Mouse (Mus musculus) embryonic facial prominence, embryonic 12.5 days (tissue): ENCODE data around the gene Gm10663. TPM values are rescaled to one million over a fixed set of nuclear protein-coding genes. Genes with fewer than 3 reads are reported as not detected.

Experiments
- ATAC-seq: fragments of 200-750 bp; cut with Nextera tagmentation; 2 replicates; pipeline ENCODE4 v1.8.0; 2017; ENCODE audit not compliant: insufficient number of reproducible peaks, insufficient read depth, low FRiP score, low TSS enrichment
- H3K27ac ChIP-seq: fragments of 300-500 bp; sonication (generic); 2 replicates; pipeline ENCODE4 v1.5.1; 2016; ENCODE audit warnings: mild to moderate bottlenecking
- H3K27me3 ChIP-seq: fragments of 300-500 bp; sonication (generic); 2 replicates; pipeline ENCODE4 v1.6.1; 2016; ENCODE audit warnings: mild to moderate bottlenecking, moderate library complexity
- H3K36me3 ChIP-seq: fragments of 300-500 bp; sonication (generic); 2 replicates; pipeline ENCODE4 v1.6.1; 2016; ENCODE audit warnings: mild to moderate bottlenecking
- H3K4me1 ChIP-seq: fragments of 300-500 bp; sonication (generic); 2 replicates; pipeline ENCODE4 v1.6.1; 2016
- H3K4me2 ChIP-seq: fragments of 300-500 bp; sonication (generic); replicated peaks from 2 replicates; pipeline ENCODE4 v1.6.1; 2016; ENCODE audit warnings: mild to moderate bottlenecking, moderate library complexity
- H3K4me3 ChIP-seq: fragments of 300-500 bp; sonication (generic); 2 replicates; pipeline ENCODE4 v1.5.1; 2016; ENCODE audit warnings: mild to moderate bottlenecking
- H3K9ac ChIP-seq: fragments of 300-500 bp; sonication (generic); 2 replicates; pipeline ENCODE4 v1.6.1; 2016; ENCODE audit warnings: mild to moderate bottlenecking, moderate library complexity
- H3K9me3 ChIP-seq: fragments of 300-500 bp; sonication (generic); 2 replicates; pipeline ENCODE4 v1.6.1; 2016; ENCODE audit warnings: mild to moderate bottlenecking, moderate library complexity
- WGBS: fragments of 180-500 bp; shearing (Covaris S2); methylation state at CpG from one replicate; pipeline ENCODE4 v1.1.7; 2016; 5-methylcytosine and 5-hydroxymethylcytosine counted together
- polyA plus RNA-seq: library from polyadenylated mRNA; unstranded; fragments of >200 nt; fragmentation: Nextera tagmentation; extraction: Ambion mirVana; gene quantifications from 2 replicates; pipeline ENCODE4 v1.2.1, GENCODE M21; 2016

Gene Gm10663
- polyA plus RNA-seq, 1 experiment from 2014 or later = not detected

DNA sequence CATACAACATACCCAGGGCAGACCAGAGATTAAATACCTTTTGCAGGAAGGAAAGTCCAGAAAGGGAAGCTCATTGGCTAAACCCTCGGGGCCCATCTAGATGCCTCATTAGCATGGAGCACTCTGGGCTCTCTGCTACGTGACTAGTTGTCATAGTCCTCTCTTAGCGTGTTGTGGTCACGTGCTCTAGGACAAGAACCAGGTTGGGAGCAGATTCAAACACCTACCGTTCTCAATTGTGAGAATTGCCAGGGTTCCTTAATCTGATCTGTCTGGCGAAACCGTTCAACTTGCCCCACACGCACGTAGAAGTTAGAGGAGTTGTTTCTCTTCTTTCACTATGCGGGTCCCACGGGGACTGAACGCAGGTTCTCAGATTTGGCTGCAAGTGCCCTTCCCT is 13.3 kb downstream of the Gm10663 start:
- no peak overlapping the region for H3K9ac ChIP-seq
- H3K27me3 ChIP-seq = no peaks in the 10 kb centered on the region
- no peak overlapping the region for H3K4me2 ChIP-seq
- H3K4me3 ChIP-seq = no peak overlapping the region
- ATAC-seq = no peak
- no peak overlapping the region for H3K27ac ChIP-seq
- H3K36me3 ChIP-seq = no peaks in the 10 kb centered on the region
- no peaks in the 10 kb centered on the region for H3K4me1 ChIP-seq
- WGBS = 85% methylated on average over 12 of the region's 12 CpGs
- no peaks in the 10 kb centered on the region for H3K9me3 ChIP-seq

DNA sequence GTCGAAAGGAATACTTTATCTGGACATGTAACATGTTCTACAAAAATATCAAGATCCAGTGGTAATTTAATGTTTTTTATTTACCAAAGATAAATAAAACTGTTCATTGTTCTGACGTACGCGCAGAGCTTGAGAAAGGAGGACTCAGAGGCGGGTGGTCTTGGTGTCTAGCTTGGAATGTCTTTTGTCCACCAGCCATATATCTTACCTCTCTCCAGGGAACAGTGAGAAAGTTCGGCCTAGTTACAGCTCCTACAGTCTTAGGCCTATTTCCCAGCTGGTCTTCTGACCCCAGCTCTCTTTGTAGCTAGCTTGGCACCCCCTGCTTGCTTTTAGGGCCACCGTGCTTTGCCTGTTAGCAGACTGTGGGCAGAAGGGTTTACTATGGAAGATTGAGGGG is 14.9 kb downstream of the Gm10663 start:
- ATAC-seq = no peak
- WGBS = 88% methylated on average over 7 of the region's 7 CpGs
- no peak overlapping the region for H3K9ac ChIP-seq

GRCm38 (mm10) chr8:65097760-65098415 is 23.1 kb downstream of the Gm10663 start:
- no peak overlapping the region for H3K4me3 ChIP-seq
- H3K27ac ChIP-seq = no peak overlapping the region
- ATAC-seq = no peak
- H3K27me3 ChIP-seq = no peaks in the 10 kb centered on the region
- no peak overlapping the region for H3K9ac ChIP-seq
- no peak overlapping the region for H3K4me2 ChIP-seq
- no peaks in the 10 kb centered on the region for H3K9me3 ChIP-seq
- 80% methylated on average over 7 of the region's 7 CpGs for WGBS
- H3K4me1 ChIP-seq = no peaks in the 10 kb centered on the region
- H3K36me3 ChIP-seq = no peaks in the 10 kb centered on the region

More for the DNA sequence above, 14.9 kb downstream of the Gm10663 start:
- no peak overlapping the region for H3K4me2 ChIP-seq
- no peaks in the 10 kb centered on the region for H3K27me3 ChIP-seq
- no peak overlapping the region for H3K27ac ChIP-seq
- no peak overlapping the region for H3K4me3 ChIP-seq
- no peaks in the 10 kb centered on the region for H3K4me1 ChIP-seq
- H3K9me3 ChIP-seq = no peaks in the 10 kb centered on the region
- H3K36me3 ChIP-seq = no peaks in the 10 kb centered on the region

DNA sequence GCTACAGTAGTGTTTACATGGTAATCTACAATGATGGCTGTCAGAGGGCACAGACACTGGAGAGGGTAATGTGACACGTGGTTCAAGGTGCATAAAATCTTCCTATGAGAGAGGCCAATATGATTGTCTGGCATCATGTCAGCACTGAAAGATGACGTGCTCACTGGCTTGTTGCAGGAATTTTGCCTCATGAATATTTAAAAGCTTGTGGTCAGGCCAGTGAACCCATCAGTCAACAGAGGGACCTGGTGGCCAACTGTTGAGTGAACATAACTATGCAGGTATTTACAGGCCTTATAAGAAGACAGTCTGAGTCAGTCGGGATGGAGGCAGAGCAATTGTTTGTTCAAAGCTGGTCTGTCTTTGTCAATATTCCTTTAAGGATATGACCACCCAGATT is 24.9 kb downstream of the Gm10663 start:
- Histone ChIP-seq H3K9ac (no peak overlapping the region), H3K27me3 (no peaks in the 10 kb centered on the region), H3K27ac (no peak overlapping the region), H3K36me3 (no peaks in the 10 kb centered on the region), H3K9me3 (no peaks in the 10 kb centered on the region), H3K4me2 (no peak overlapping the region), H3K4me1 (no peaks in the 10 kb centered on the region), H3K4me3 (no peak overlapping the region)
- 55% methylated on average over 3 of the region's 3 CpGs for WGBS
- no peak for ATAC-seq

GRCm38 (mm10) chr8:65103632-65104031 is 28.8 kb downstream of the Gm10663 start:
- Histone ChIP-seq H3K27me3 (no peaks in the 10 kb centered on the region), H3K4me2 (no peak overlapping the region), H3K4me3 (no peak overlapping the region), H3K27ac (no peak overlapping the region), H3K36me3 (no peaks in the 10 kb centered on the region), H3K9ac (no peak overlapping the region), H3K9me3 (no peaks in the 10 kb centered on the region), H3K4me1 (no peaks in the 10 kb centered on the region)
- no peak for ATAC-seq
- 89% methylated on average over 7 of the region's 7 CpGs for WGBS

GRCm38 (mm10) chr8:65104041-65104440 is 29.2 kb downstream of the Gm10663 start:
- Histone ChIP-seq H3K4me1 (no peaks in the 10 kb centered on the region), H3K36me3 (no peaks in the 10 kb centered on the region), H3K27me3 (no peaks in the 10 kb centered on the region), H3K27ac (no peak overlapping the region), H3K4me3 (no peak overlapping the region), H3K9ac (no peak overlapping the region), H3K4me2 (no peak overlapping the region), H3K9me3 (no peaks in the 10 kb centered on the region)
- WGBS = 76% methylated on average over 4 of the region's 4 CpGs
- ATAC-seq = no peak

- Histone ChIP-seq H3K36me3 (no peaks in the 10 kb centered on the region), H3K27me3 (no peaks in the 10 kb centered on the region), H3K4me2 (no peak overlapping the region), H3K27ac (no peak overlapping the region), H3K9ac (no peak overlapping the region), H3K4me1 (no peaks in the 10 kb centered on the region), H3K9me3 (no peaks in the 10 kb centered on the region), H3K4me3 (no peak overlapping the region)
- 93% methylated on average over 25 of the region's 25 CpGs for WGBS
- no peak for ATAC-seq
Observed at GRCm38 (mm10) chr8:65107936-65108718, 33.3 kb downstream of the Gm10663 start.

DNA sequence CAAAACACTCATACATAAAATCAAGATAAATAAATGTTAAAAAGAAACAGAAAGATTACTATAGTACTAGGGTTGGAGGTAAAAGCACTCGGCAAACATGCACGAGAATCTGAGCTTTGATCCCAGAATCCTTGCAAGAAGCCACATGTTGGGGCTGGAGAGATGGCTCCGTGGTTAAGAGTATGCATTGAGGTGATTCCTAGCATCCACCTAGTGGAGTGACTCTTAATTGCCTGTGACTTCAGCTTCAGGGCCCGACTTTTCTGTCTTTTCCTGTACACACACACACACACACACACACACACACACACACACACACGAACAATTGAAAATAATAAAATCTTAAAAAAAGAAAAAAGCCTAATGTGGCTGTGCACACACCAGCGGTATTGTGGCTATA is 34.1 kb downstream of the Gm10663 start:
- Histone ChIP-seq H3K4me3 (no peak overlapping the region), H3K4me1 (no peaks in the 10 kb centered on the region), H3K4me2 (no peak overlapping the region), H3K9me3 (no peaks in the 10 kb centered on the region), H3K27me3 (no peaks in the 10 kb centered on the region), H3K9ac (no peak overlapping the region), H3K27ac (no peak overlapping the region), H3K36me3 (no peaks in the 10 kb centered on the region)
- WGBS = 70% methylated on average over 6 of the region's 6 CpGs
- no peak for ATAC-seq

- 37% methylated on average over 5 of the region's 5 CpGs for WGBS
- Histone ChIP-seq H3K36me3 (no peaks in the 10 kb centered on the region), H3K27me3 (no peaks in the 10 kb centered on the region), H3K9ac (no peak overlapping the region), H3K4me2 (no peak overlapping the region), H3K27ac (no peak overlapping the region), H3K4me1 (no peaks in the 10 kb centered on the region), H3K4me3 (no peak overlapping the region), H3K9me3 (no peaks in the 10 kb centered on the region)
- no peak for ATAC-seq
Observed at GRCm38 (mm10) chr8:65110285-65110691, 35.5 kb downstream of the Gm10663 start.

DNA sequence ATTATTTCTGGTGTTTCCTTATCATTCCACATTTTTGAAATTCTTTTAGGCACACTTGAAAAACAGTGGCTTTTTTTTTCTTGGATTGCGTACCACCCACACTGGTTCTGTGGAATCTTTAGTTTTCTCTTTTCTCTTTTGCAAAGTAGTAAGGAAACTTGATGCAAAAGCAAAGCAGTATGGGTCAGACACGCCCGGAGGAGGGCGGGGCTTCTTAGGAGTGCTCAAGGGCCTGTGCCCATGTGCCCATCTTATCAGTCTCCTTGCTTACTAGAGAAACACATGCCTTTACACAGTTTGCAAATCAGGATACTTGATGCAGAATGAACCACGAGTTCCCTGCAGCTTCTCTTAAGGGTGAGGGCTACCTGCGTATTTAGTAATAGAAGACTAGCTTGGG is 37.3 kb downstream of the Gm10663 start:
- no peak for ATAC-seq
- H3K9ac ChIP-seq = no peak overlapping the region
- H3K27ac ChIP-seq = no peak overlapping the region
- H3K27me3 ChIP-seq = no peaks in the 10 kb centered on the region
- H3K4me1 ChIP-seq = no peaks in the 10 kb centered on the region
- H3K36me3 ChIP-seq = no peaks in the 10 kb centered on the region
- H3K4me2 ChIP-seq = no peak overlapping the region
- H3K9me3 ChIP-seq = no peaks in the 10 kb centered on the region
- 82% methylated on average over 6 of the region's 6 CpGs for WGBS
- no peak overlapping the region for H3K4me3 ChIP-seq

GRCm38 (mm10) chr8:65126014-65126413 is 51.2 kb downstream of the Gm10663 start:
- ATAC-seq = no peak
- Histone ChIP-seq H3K4me3 (no peak overlapping the region), H3K27me3 (no peaks in the 10 kb centered on the region), H3K4me1 (no peaks in the 10 kb centered on the region), H3K9ac (no peak overlapping the region), H3K9me3 (no peaks in the 10 kb centered on the region), H3K27ac (no peak overlapping the region), H3K4me2 (no peak overlapping the region), H3K36me3 (no peaks in the 10 kb centered on the region)
- WGBS = 68% methylated on average over 1 of the region's 1 CpGs

DNA sequence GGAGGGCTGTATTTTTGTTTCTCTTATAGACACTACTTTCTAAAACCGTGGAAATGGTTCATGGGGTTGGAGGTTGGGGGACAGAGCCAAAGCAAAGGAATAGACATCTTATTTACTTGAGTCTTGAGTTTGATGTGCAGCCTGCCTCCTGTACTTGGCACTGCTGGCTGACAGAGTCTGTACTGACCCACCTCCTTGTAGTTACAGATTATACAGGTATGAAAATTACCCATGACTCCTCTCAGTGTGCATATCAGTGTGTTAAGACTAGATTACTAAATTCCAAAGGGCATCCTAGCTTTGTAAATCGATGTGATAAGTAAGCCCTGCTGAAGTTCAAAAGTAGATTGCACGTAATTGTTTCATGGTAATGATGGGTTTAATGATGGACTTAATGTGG is 51.6 kb downstream of the Gm10663 start:
- Histone ChIP-seq H3K4me3 (no peak overlapping the region), H3K9me3 (no peaks in the 10 kb centered on the region), H3K27me3 (no peaks in the 10 kb centered on the region), H3K4me2 (no peak overlapping the region), H3K4me1 (no peaks in the 10 kb centered on the region), H3K9ac (no peak overlapping the region), H3K27ac (no peak overlapping the region), H3K36me3 (no peaks in the 10 kb centered on the region)
- no peak for ATAC-seq
- WGBS = 73% methylated on average over 3 of the region's 3 CpGs
